Mouse (Mus musculus) neural tube, embryonic 12.5 days (tissue): ENCODE data around the gene Fcgr3. TPM values are rescaled to one million over a fixed set of nuclear protein-coding genes. Genes with fewer than 3 reads are reported as not detected.

Experiments
- microRNA-seq: library from miRNA; unstranded; fragments of <30 nt; microRNA quantifications from one replicate; pipeline ENCODE4, GENCODE M21; 2017
- polyA plus RNA-seq: library from polyadenylated mRNA; unstranded; fragments of >200 nt; fragmentation: Nextera tagmentation; extraction: Ambion mirVana; gene quantifications from 2 replicates; pipeline ENCODE4 v1.2.1, GENCODE M21; 2016

The Fcgr3 gene
- polyA plus RNA-seq, 1 experiment from 2014 or later, result 7.4 TPM

Small RNAs within 50 kb of the gene (microRNA-seq; reads per million reads assigned to microRNA genes)
- gene Gm27552 (not detected), gene Gm27844 (not detected), gene Mir6546 (4.6 reads per million, percentile 13 among the genes with 10 or more reads in this experiment)

Other genes with a start within 250 kb of the Fcgr3 start
- gene Atf6, start 197.2 kb downstream of the Fcgr3 start, polyA plus RNA-seq, result 9.6 and 10.2 TPM in 2 replicates
- 0.29 and 0.51 TPM in 2 replicates for gene Gm26620, start 179.9 kb downstream of the Fcgr3 start, polyA plus RNA-seq
- 34.1 and 39.0 TPM in 2 replicates for gene Dusp12, start 179.4 kb downstream of the Fcgr3 start, polyA plus RNA-seq
- gene Fcrlb, start 152.0 kb downstream of the Fcgr3 start, polyA plus RNA-seq, result 0.20 and 0.26 TPM in 2 replicates
- gene Fcrla, start 137.4 kb downstream of the Fcgr3 start, polyA plus RNA-seq, result not detected in 2 replicates
- gene Fcgr2b, start 88.4 kb downstream of the Fcgr3 start, polyA plus RNA-seq, result 0.24 TPM in 1 of 2 replicates, not detected in the other
- gene Fcgr4, start 46.0 kb downstream of the Fcgr3 start, polyA plus RNA-seq, result 0.20 and 0.22 TPM in 2 replicates
- 1.7 and 2.3 TPM in 2 replicates for gene Cfap126, start 49.0 kb upstream of the Fcgr3 start, polyA plus RNA-seq
- 228 and 233 TPM in 2 replicates for gene Sdhc, start 85.7 kb upstream of the Fcgr3 start, polyA plus RNA-seq
- 6.5 and 7.8 TPM in 2 replicates for gene Mpz, start 85.8 kb upstream of the Fcgr3 start, polyA plus RNA-seq
- gene Pcp4l1, start 131.3 kb upstream of the Fcgr3 start, polyA plus RNA-seq, result 5.9 and 6.2 TPM in 2 replicates
- gene Nr1i3, start 149.0 kb upstream of the Fcgr3 start, polyA plus RNA-seq, result 0.20 and 0.24 TPM in 2 replicates
- gene Tomm40l, start 157.6 kb upstream of the Fcgr3 start, polyA plus RNA-seq, result 30.1 and 30.8 TPM in 2 replicates
- gene Apoa2, start 160.1 kb upstream of the Fcgr3 start, polyA plus RNA-seq, result 5.4 and 7.6 TPM in 2 replicates
- gene Fcer1g, start 169.4 kb upstream of the Fcgr3 start, polyA plus RNA-seq, result 21.9 and 24.3 TPM in 2 replicates
- gene Adamts4, start 185.5 kb upstream of the Fcgr3 start, polyA plus RNA-seq, result 6.2 and 6.3 TPM in 2 replicates
- 233 and 247 TPM in 2 replicates for gene Ndufs2, start 186.5 kb upstream of the Fcgr3 start, polyA plus RNA-seq
- gene B4galt3, start 205.4 kb upstream of the Fcgr3 start, polyA plus RNA-seq, result 88.3 and 95.6 TPM in 2 replicates
- gene Ppox, start 216.3 kb upstream of the Fcgr3 start, polyA plus RNA-seq, result 52.0 and 54.3 TPM in 2 replicates
- 103 and 111 TPM in 2 replicates for gene Usp21, start 223.1 kb upstream of the Fcgr3 start, polyA plus RNA-seq
- gene Ufc1, start 230.1 kb upstream of the Fcgr3 start, polyA plus RNA-seq, result 105 and 120 TPM in 2 replicates